Mouse (Mus musculus): ENCODE data around the gene Fyn. TPM values are rescaled to one million over a fixed set of nuclear protein-coding genes. Genes with fewer than 3 reads are reported as not detected.

The Fyn gene
- polyA plus RNA-seq, 1 experiment = 56.4 TPM

- no peak for TF ChIP-seq CTCF (IDR thresholded peaks at IDR 0.05; ENCODE audit: borderline replicate concordance, insufficient read depth, low read length)
- TF ChIP-seq POLR2A (IDR thresholded peaks at IDR 0.05; ENCODE audit: low read depth, low read length) = no peak
- no peak overlapping the region; the same call in 1 of the 2 replicates for H3K27ac ChIP-seq (ENCODE audit: insufficient read depth, low read length)
- no peak overlapping the region for H3K4me3 ChIP-seq (ENCODE audit: insufficient read depth, low read length)
- H3K4me1 ChIP-seq (ENCODE audit: control insufficient read depth, insufficient read depth, low read length) = peaks cover 9% of the 10 kb centered on the region; the same call in 1 of the 2 replicates
These were observed 189.9 kb downstream of the Fyn start for GRCm38 (mm10) chr10:39558492-39559005.

- H3K27ac ChIP-seq (ENCODE audit: insufficient read depth, low read length) = peak overlapping the region; percentile 43; the same call in 1 of the 2 replicates
- peaks cover 9% of the 10 kb centered on the region; the same call in 1 of the 2 replicates for H3K4me1 ChIP-seq (ENCODE audit: control insufficient read depth, insufficient read depth, low read length)
- no peak for TF ChIP-seq CTCF (IDR thresholded peaks at IDR 0.05; ENCODE audit: borderline replicate concordance, insufficient read depth, low read length)
- TF ChIP-seq POLR2A (IDR thresholded peaks at IDR 0.05; ENCODE audit: low read depth, low read length) = no peak
- no peak overlapping the region for H3K4me3 ChIP-seq (ENCODE audit: insufficient read depth, low read length)
These were observed 190.7 kb downstream of the Fyn start for GRCm38 (mm10) chr10:39559321-39559720.

GRCm38 (mm10) chr10:39562383-39562782 lies 193.7 kb downstream of the Fyn start:
- no peak overlapping the region for H3K4me3 ChIP-seq (ENCODE audit: insufficient read depth, low read length)
- H3K4me1 ChIP-seq (ENCODE audit: control insufficient read depth, insufficient read depth, low read length) = peaks cover 6% of the 10 kb centered on the region; the same call in 1 of the 2 replicates
- TF ChIP-seq POLR2A (IDR thresholded peaks at IDR 0.05; ENCODE audit: low read depth, low read length) = no peak
- TF ChIP-seq CTCF (IDR thresholded peaks at IDR 0.05; ENCODE audit: borderline replicate concordance, insufficient read depth, low read length) = no peak
- H3K27ac ChIP-seq (ENCODE audit: insufficient read depth, low read length) = no peak overlapping the region

GRCm38 (mm10) chr10:39563552-39564223 lies 195.0 kb downstream of the Fyn start:
- no peak for TF ChIP-seq CTCF (IDR thresholded peaks at IDR 0.05; ENCODE audit: borderline replicate concordance, insufficient read depth, low read length)
- no peak for TF ChIP-seq POLR2A (IDR thresholded peaks at IDR 0.05; ENCODE audit: low read depth, low read length)
- Histone ChIP-seq H3K27ac (ENCODE audit: insufficient read depth, low read length) (no peak overlapping the region), H3K4me3 (ENCODE audit: insufficient read depth, low read length) (no peak overlapping the region), H3K4me1 (ENCODE audit: control insufficient read depth, insufficient read depth, low read length) (peaks cover 6% of the 10 kb centered on the region; the same call in 1 of the 2 replicates)

GRCm38 (mm10) chr10:39566901-39567300 lies 198.2 kb downstream of the Fyn start:
- Histone ChIP-seq H3K4me1 (ENCODE audit: control insufficient read depth, insufficient read depth, low read length) (peaks cover 5% of the 10 kb centered on the region; the same call in 1 of the 2 replicates), H3K4me3 (ENCODE audit: insufficient read depth, low read length) (no peak overlapping the region), H3K27ac (ENCODE audit: insufficient read depth, low read length) (no peak overlapping the region)
- TF ChIP-seq CTCF (IDR thresholded peaks at IDR 0.05; ENCODE audit: borderline replicate concordance, insufficient read depth, low read length) (no peak), POLR2A (IDR thresholded peaks at IDR 0.05; ENCODE audit: low read depth, low read length) (no peak)

GRCm38 (mm10) chr10:39568991-39569390 lies 200.3 kb downstream of the Fyn start:
- no peak for TF ChIP-seq CTCF (IDR thresholded peaks at IDR 0.05; ENCODE audit: borderline replicate concordance, insufficient read depth, low read length)
- no peak for TF ChIP-seq POLR2A (IDR thresholded peaks at IDR 0.05; ENCODE audit: low read depth, low read length)
- Histone ChIP-seq H3K4me1 (ENCODE audit: control insufficient read depth, insufficient read depth, low read length) (peaks cover 14% of the 10 kb centered on the region; the same call in 1 of the 2 replicates), H3K4me3 (ENCODE audit: insufficient read depth, low read length) (no peak overlapping the region), H3K27ac (ENCODE audit: insufficient read depth, low read length) (no peak overlapping the region)

- Histone ChIP-seq H3K27ac (ENCODE audit: insufficient read depth, low read length) (0 out of 2 replicates have a peak overlapping the region, but pooled peaks have one; percentile 0), H3K4me1 (ENCODE audit: control insufficient read depth, insufficient read depth, low read length) (peaks cover 14% of the 10 kb centered on the region; the same call in 1 of the 2 replicates), H3K4me3 (ENCODE audit: insufficient read depth, low read length) (no peak overlapping the region)
- TF ChIP-seq POLR2A (IDR thresholded peaks at IDR 0.05; ENCODE audit: low read depth, low read length) = no peak
- TF ChIP-seq CTCF (IDR thresholded peaks at IDR 0.05; ENCODE audit: borderline replicate concordance, insufficient read depth, low read length) = no peak
These were observed 202.4 kb downstream of the Fyn start for GRCm38 (mm10) chr10:39571011-39571410.

- TF ChIP-seq CTCF (IDR thresholded peaks at IDR 0.05; ENCODE audit: borderline replicate concordance, insufficient read depth, low read length) (no peak), POLR2A (IDR thresholded peaks at IDR 0.05; ENCODE audit: low read depth, low read length) (no peak)
- H3K4me3 ChIP-seq (ENCODE audit: insufficient read depth, low read length) = no peak overlapping the region
- H3K4me1 ChIP-seq (ENCODE audit: control insufficient read depth, insufficient read depth, low read length) = peaks cover 14% of the 10 kb centered on the region; the same call in 1 of the 2 replicates
- no peak overlapping the region for H3K27ac ChIP-seq (ENCODE audit: insufficient read depth, low read length)
These were observed 203.5 kb downstream of the Fyn start for GRCm38 (mm10) chr10:39572050-39572671.

GRCm38 (mm10) chr10:39572672-39573051 lies 204.0 kb downstream of the Fyn start:
- Histone ChIP-seq H3K27ac (ENCODE audit: insufficient read depth, low read length) (no peak overlapping the region), H3K4me1 (ENCODE audit: control insufficient read depth, insufficient read depth, low read length) (peaks cover 14% of the 10 kb centered on the region; the same call in 1 of the 2 replicates), H3K4me3 (ENCODE audit: insufficient read depth, low read length) (no peak overlapping the region)
- TF ChIP-seq POLR2A (IDR thresholded peaks at IDR 0.05; ENCODE audit: low read depth, low read length) (no peak), CTCF (IDR thresholded peaks at IDR 0.05; ENCODE audit: borderline replicate concordance, insufficient read depth, low read length) (no peak)

GRCm38 (mm10) chr10:39576466-39576865 lies 207.8 kb downstream of the Fyn start:
- Histone ChIP-seq H3K4me1 (ENCODE audit: control insufficient read depth, insufficient read depth, low read length) (peaks cover 10% of the 10 kb centered on the region; the same call in 1 of the 2 replicates), H3K27ac (ENCODE audit: insufficient read depth, low read length) (no peak overlapping the region), H3K4me3 (ENCODE audit: insufficient read depth, low read length) (no peak overlapping the region)
- TF ChIP-seq POLR2A (IDR thresholded peaks at IDR 0.05; ENCODE audit: low read depth, low read length) = no peak

Data from embryonic fibroblast, embryonic 13.5 days (primary cell).